Mouse (Mus musculus): ENCODE measurements around the gene Cadps2. TPM values are rescaled to one million over a fixed set of nuclear protein-coding genes. Genes with fewer than 3 reads are reported as not detected.

Cadps2 gene
- polyA plus RNA-seq, 1 experiment from 2014 or later, result 3.2 TPM

GRCm38 (mm10) chr6:23837127-23837526 is 2.1 kb downstream of the Cadps2 start:
- 0 out of 2 replicates have a peak, but pooled peaks cover 5% of the 10 kb centered on the region for H3K4me1 ChIP-seq
- H3K4me3 ChIP-seq, result no peak overlapping the region
- ATAC-seq (ENCODE audit: low FRiP score, low read depth), result no peak
- no peaks in the 10 kb centered on the region for H3K36me3 ChIP-seq
- peaks cover 40% of the 10 kb centered on the region for H3K27me3 ChIP-seq
- H3K4me2 ChIP-seq (replicated peaks), result no peak overlapping the region
- no peak overlapping the region for H3K9ac ChIP-seq (replicated peaks)
- H3K9me3 ChIP-seq, result no peaks in the 10 kb centered on the region
- WGBS, result 84% methylated on average over 5 of the region's 5 CpGs
- H3K27ac ChIP-seq (replicated peaks), result no peak overlapping the region

- Histone ChIP-seq H3K9ac (replicated peaks) (no peak overlapping the region), H3K4me2 (replicated peaks) (no peak overlapping the region), H3K4me3 (no peak overlapping the region), H3K27me3 (peaks cover 37% of the 10 kb centered on the region), H3K4me1 (0 out of 2 replicates have a peak, but pooled peaks cover 5% of the 10 kb centered on the region), H3K27ac (replicated peaks) (no peak overlapping the region), H3K9me3 (no peaks in the 10 kb centered on the region), H3K36me3 (no peaks in the 10 kb centered on the region)
- ATAC-seq (ENCODE audit: low FRiP score, low read depth), result no peak
- 58% methylated on average over 2 of the region's 2 CpGs for WGBS
These were observed 2.5 kb downstream of the Cadps2 start for GRCm38 (mm10) chr6:23836694-23837093.

- no peaks in the 10 kb centered on the region for H3K36me3 ChIP-seq
- no peak overlapping the region for H3K4me2 ChIP-seq (replicated peaks)
- H3K9me3 ChIP-seq, result no peaks in the 10 kb centered on the region
- H3K4me1 ChIP-seq, result 0 out of 2 replicates have a peak, but pooled peaks cover 5% of the 10 kb centered on the region
- H3K4me3 ChIP-seq, result no peak overlapping the region
- peaks cover 35% of the 10 kb centered on the region for H3K27me3 ChIP-seq
- 82% methylated on average over 4 of the region's 4 CpGs for WGBS
- H3K9ac ChIP-seq (replicated peaks), result no peak overlapping the region
- no peak overlapping the region for H3K27ac ChIP-seq (replicated peaks)
- ATAC-seq (ENCODE audit: low FRiP score, low read depth), result no peak
These were observed 3.7 kb downstream of the Cadps2 start for GRCm38 (mm10) chr6:23835552-23835951.

GRCm38 (mm10) chr6:23830741-23831140 is 8.5 kb downstream of the Cadps2 start:
- no peak overlapping the region for H3K9ac ChIP-seq (replicated peaks)
- H3K36me3 ChIP-seq, result no peaks in the 10 kb centered on the region
- no peak overlapping the region for H3K4me2 ChIP-seq (replicated peaks)
- H3K27ac ChIP-seq (replicated peaks), result no peak overlapping the region
- no peaks in the 10 kb centered on the region for H3K27me3 ChIP-seq
- H3K9me3 ChIP-seq, result no peaks in the 10 kb centered on the region
- ATAC-seq (ENCODE audit: low FRiP score, low read depth), result no peak
- no peak overlapping the region for H3K4me3 ChIP-seq
- no peaks in the 10 kb centered on the region for H3K4me1 ChIP-seq
- WGBS, result 41% methylated on average over 3 of the region's 3 CpGs

- no peaks in the 10 kb centered on the region for H3K9me3 ChIP-seq
These were observed 9.9 kb downstream of the Cadps2 start for GRCm38 (mm10) chr6:23829338-23829737.

GRCm38 (mm10) chr6:23821819-23822218 is 17.4 kb downstream of the Cadps2 start:
- no peak overlapping the region for H3K4me2 ChIP-seq (replicated peaks)
- H3K9me3 ChIP-seq, result no peaks in the 10 kb centered on the region
- H3K36me3 ChIP-seq, result no peaks in the 10 kb centered on the region
- no peak overlapping the region for H3K9ac ChIP-seq (replicated peaks)
- no peak overlapping the region for H3K27ac ChIP-seq (replicated peaks)
- no peak for ATAC-seq (ENCODE audit: low FRiP score, low read depth)
- H3K27me3 ChIP-seq, result no peaks in the 10 kb centered on the region
- no peak overlapping the region for H3K4me3 ChIP-seq
- no peaks in the 10 kb centered on the region for H3K4me1 ChIP-seq
- 85% methylated on average over 5 of the region's 5 CpGs for WGBS

More at GRCm38 (mm10) chr6:23829338-23829737, 9.9 kb downstream of the Cadps2 start:
- no peaks in the 10 kb centered on the region for H3K4me1 ChIP-seq
- no peak for ATAC-seq (ENCODE audit: low FRiP score, low read depth)
- H3K36me3 ChIP-seq, result no peaks in the 10 kb centered on the region
- no peak overlapping the region for H3K9ac ChIP-seq (replicated peaks)
- 91% methylated on average over 2 of the region's 2 CpGs for WGBS
- no peak overlapping the region for H3K4me3 ChIP-seq
- H3K4me2 ChIP-seq (replicated peaks), result no peak overlapping the region
- H3K27ac ChIP-seq (replicated peaks), result no peak overlapping the region
- H3K27me3 ChIP-seq, result no peaks in the 10 kb centered on the region

GRCm38 (mm10) chr6:23810087-23810486 is 29.1 kb downstream of the Cadps2 start:
- no peak overlapping the region for H3K4me3 ChIP-seq
- no peak for ATAC-seq (ENCODE audit: low FRiP score, low read depth)
- no peaks in the 10 kb centered on the region for H3K36me3 ChIP-seq
- H3K27ac ChIP-seq (replicated peaks), result no peak overlapping the region
- 94% methylated on average over 1 of the region's 1 CpGs for WGBS
- H3K4me2 ChIP-seq (replicated peaks), result no peak overlapping the region
- H3K9ac ChIP-seq (replicated peaks), result no peak overlapping the region
- H3K27me3 ChIP-seq, result no peaks in the 10 kb centered on the region
- no peaks in the 10 kb centered on the region for H3K4me1 ChIP-seq
- H3K9me3 ChIP-seq, result no peaks in the 10 kb centered on the region

- no peak for ATAC-seq (ENCODE audit: low FRiP score, low read depth)
- WGBS, result 89% methylated on average over 6 of the region's 6 CpGs
These were observed 29.9 kb downstream of the Cadps2 start for GRCm38 (mm10) chr6:23809344-23809743.

GRCm38 (mm10) chr6:23805333-23805732 is 33.9 kb downstream of the Cadps2 start:
- Histone ChIP-seq H3K27ac (replicated peaks) (no peak overlapping the region), H3K36me3 (no peaks in the 10 kb centered on the region), H3K4me3 (no peak overlapping the region), H3K4me1 (no peaks in the 10 kb centered on the region), H3K9me3 (no peaks in the 10 kb centered on the region), H3K4me2 (replicated peaks) (no peak overlapping the region), H3K27me3 (no peaks in the 10 kb centered on the region), H3K9ac (replicated peaks) (no peak overlapping the region)
- WGBS, result 94% methylated on average over 7 of the region's 7 CpGs
- no peak for ATAC-seq (ENCODE audit: low FRiP score, low read depth)

More at GRCm38 (mm10) chr6:23809344-23809743, 29.9 kb downstream of the Cadps2 start:
- Histone ChIP-seq H3K9ac (replicated peaks) (no peak overlapping the region), H3K4me1 (no peaks in the 10 kb centered on the region), H3K4me3 (no peak overlapping the region), H3K27me3 (no peaks in the 10 kb centered on the region), H3K27ac (replicated peaks) (no peak overlapping the region), H3K9me3 (no peaks in the 10 kb centered on the region), H3K4me2 (replicated peaks) (no peak overlapping the region), H3K36me3 (no peaks in the 10 kb centered on the region)

GRCm38 (mm10) chr6:23791822-23792221 is 47.4 kb downstream of the Cadps2 start:
- Histone ChIP-seq H3K9me3 (no peaks in the 10 kb centered on the region), H3K27ac (replicated peaks) (no peak overlapping the region), H3K9ac (replicated peaks) (no peak overlapping the region), H3K36me3 (no peaks in the 10 kb centered on the region), H3K4me2 (replicated peaks) (no peak overlapping the region), H3K4me3 (no peak overlapping the region), H3K27me3 (no peaks in the 10 kb centered on the region), H3K4me1 (no peaks in the 10 kb centered on the region)
- WGBS, result 80% methylated on average over 3 of the region's 3 CpGs
- ATAC-seq (ENCODE audit: low FRiP score, low read depth), result no peak

- Histone ChIP-seq H3K36me3 (no peaks in the 10 kb centered on the region), H3K4me3 (no peak overlapping the region), H3K4me1 (no peaks in the 10 kb centered on the region), H3K9ac (replicated peaks) (no peak overlapping the region), H3K27ac (replicated peaks) (no peak overlapping the region), H3K4me2 (replicated peaks) (no peak overlapping the region), H3K9me3 (no peaks in the 10 kb centered on the region), H3K27me3 (no peaks in the 10 kb centered on the region)
- WGBS, result 46% methylated on average over 1 of the region's 1 CpGs
- peak; percentile 16; the same call in 1 of the 2 replicates for ATAC-seq (ENCODE audit: low FRiP score, low read depth)
These were observed 61.6 kb downstream of the Cadps2 start for GRCm38 (mm10) chr6:23777641-23778040.

GRCm38 (mm10) chr6:23762204-23762603 is 77.0 kb downstream of the Cadps2 start:
- no peaks in the 10 kb centered on the region for H3K9me3 ChIP-seq
- H3K36me3 ChIP-seq, result no peaks in the 10 kb centered on the region
- H3K9ac ChIP-seq (replicated peaks), result no peak overlapping the region
- H3K4me2 ChIP-seq (replicated peaks), result no peak overlapping the region
- WGBS, result 65% methylated on average over 3 of the region's 3 CpGs
- H3K27me3 ChIP-seq, result no peaks in the 10 kb centered on the region
- H3K27ac ChIP-seq (replicated peaks), result no peak overlapping the region
- H3K4me3 ChIP-seq, result no peak overlapping the region
- no peaks in the 10 kb centered on the region for H3K4me1 ChIP-seq
- no peak for ATAC-seq (ENCODE audit: low FRiP score, low read depth)

GRCm38 (mm10) chr6:23758249-23758648 is 81.0 kb downstream of the Cadps2 start:
- ATAC-seq (ENCODE audit: low FRiP score, low read depth), result no peak

More at GRCm38 (mm10) chr6:23758249-23758648, 81.0 kb downstream of the Cadps2 start:
- Histone ChIP-seq H3K27ac (replicated peaks) (no peak overlapping the region), H3K9me3 (no peaks in the 10 kb centered on the region), H3K4me1 (no peaks in the 10 kb centered on the region), H3K36me3 (no peaks in the 10 kb centered on the region), H3K4me2 (replicated peaks) (no peak overlapping the region), H3K27me3 (no peaks in the 10 kb centered on the region), H3K4me3 (no peak overlapping the region), H3K9ac (replicated peaks) (no peak overlapping the region)
- 91% methylated on average over 2 of the region's 2 CpGs for WGBS
